Mouse (Mus musculus) brain, embryonic 18.5 days (tissue): Measurements from ENCODE around the gene Btbd35f19.
"Not testable (repeated sequence)": the region's sequence is repeated elsewhere in the genome, so short reads cannot be mapped to it uniquely, and the experiment has no call there.

Source experiments
- DNase-seq: peaks from one replicate; pipeline ENCODE4 v3.0.0-alpha.2; 2012; ENCODE audit warnings: low read depth, low spot score

The Btbd35f19 gene

GRCm38 (mm10) chrX:31383818-31384217 is at the start of gene Btbd35f19:
Gene Btbd35f19 (minus strand): TSS chrX:31383918.
- DNase-seq: not testable (repeated sequence)

GRCm38 (mm10) chrX:31341924-31342323 is 41.8 kb downstream of the Btbd35f19 start:
- DNase-seq: not testable (repeated sequence)

GRCm38 (mm10) chrX:31336154-31336553 is 47.6 kb downstream of the Btbd35f19 start, which contains the start of gene Btbd35f26:
Gene Btbd35f26 (plus strand): TSS chrX:31336454.
- DNase-seq: not testable (repeated sequence)
